Mouse (Mus musculus) megakaryocyte, adult 5-6 weeks (primary cell): ENCODE results near the gene Xpo5. TPM values are rescaled to one million over a fixed set of nuclear protein-coding genes. Genes with fewer than 3 reads are reported as not detected.
A peak's percentile ranks its signal among the peaks of the same experiment; 100 is the strongest.

Experiments used
- ATAC-seq: 2 replicates; pipeline ENCODE4 v1.8.0; 2016; ENCODE audit warnings: mild to moderate bottlenecking, inconsistent platforms; ENCODE audit not compliant: poor library complexity, severe bottlenecking
- total RNA-seq, 2 experiments: library from RNA; stranded (forward) in 1 of 2; stranded (reverse) in 1 of 2; fragments of 153-499, 151-499 nt in 1 of 2; fragments of 221-1000, 200-1000 nt in 1 of 2; gene quantifications; 2 replicates each; pipeline versions ENCODE4 v1.2.3 to v1.2.4; 2015 to 2017

Gene Xpo5
- total RNA-seq (2015) (16.8 and 21.0 TPM in 2 replicates), total RNA-seq (2017) (25.1 and 26.6 TPM in 2 replicates)

- peak; percentile 87 for ATAC-seq
Observed at GRCm38 (mm10) chr17:46202421-46203071, at the start of gene Xpo5, which contains the start of gene Polh. TSS of gene Xpo5 (plus strand) at chr17:46202782. TSS of gene Polh (minus strand) at chr17:46202645.

- ATAC-seq, result peak; percentile 99
Observed at GRCm38 (mm10) chr17:46152847-46153782, 49.5 kb upstream of the Xpo5 start, which contains the start of gene Mad2l1bp. TSS of gene Mad2l1bp (minus strand) at chr17:46153553.

DNA sequence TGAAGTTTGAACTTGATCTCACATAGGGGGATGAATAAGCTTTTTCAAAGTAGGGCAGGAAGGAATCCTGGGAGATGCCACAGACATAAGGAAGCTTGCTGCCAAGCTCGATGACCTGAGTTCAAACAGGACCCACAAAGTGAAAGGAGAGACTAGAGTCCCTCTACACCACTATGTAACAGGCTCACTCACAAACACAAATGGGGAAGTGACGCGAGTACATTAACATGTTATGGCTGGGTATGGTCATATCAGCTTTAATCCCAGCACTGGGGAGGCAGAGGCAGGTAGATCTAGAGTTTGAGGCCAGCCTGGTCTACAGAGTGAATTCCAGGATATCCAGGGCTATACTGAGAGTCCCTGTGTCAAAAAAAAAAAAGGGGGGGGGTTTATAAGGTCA, 48.2 kb upstream of the Xpo5 start:
- ATAC-seq, result no peak

DNA sequence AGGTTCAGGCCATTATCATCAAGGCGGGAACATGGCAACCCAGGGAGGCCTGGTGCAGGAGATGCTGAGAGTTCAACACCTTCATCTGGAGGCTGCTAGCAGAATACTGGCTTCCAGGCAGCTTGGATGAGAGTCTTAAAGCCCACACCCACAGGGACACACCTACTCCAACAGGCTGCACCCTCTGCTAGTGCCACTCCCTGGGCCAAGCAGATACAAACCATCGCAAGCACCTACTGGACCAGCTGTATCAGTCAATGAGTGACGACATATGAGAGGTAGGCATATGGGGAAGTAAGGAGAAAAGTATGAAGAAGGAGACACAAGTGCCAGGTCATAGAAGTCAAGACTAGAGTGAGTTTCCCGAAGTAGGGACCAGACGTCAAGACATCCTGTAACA, 45.9 kb upstream of the Xpo5 start:
- no peak for ATAC-seq

GRCm38 (mm10) chr17:46157131-46157530, 45.5 kb upstream of the Xpo5 start:
- ATAC-seq, result no peak

DNA sequence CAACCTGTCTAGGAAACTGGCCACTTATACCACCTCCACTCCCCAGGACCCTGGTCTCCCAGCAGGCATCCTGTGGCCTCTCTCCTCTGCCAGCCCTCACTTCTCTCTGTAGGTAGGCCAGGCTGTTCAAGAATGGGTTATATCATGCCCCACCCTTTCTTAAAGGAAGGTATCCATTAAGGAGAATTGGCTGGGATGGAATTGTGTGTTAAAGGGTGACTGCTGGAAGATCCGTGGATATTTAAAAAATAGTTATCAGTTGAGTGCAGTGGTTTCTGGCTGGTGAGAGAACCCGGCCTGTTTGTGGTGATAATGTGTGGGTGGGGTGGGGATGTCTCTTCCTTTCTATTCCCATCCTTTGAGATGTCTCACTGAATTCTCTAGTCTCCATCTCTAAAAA, 43.3 kb upstream of the Xpo5 start:
- no peak for ATAC-seq

- ATAC-seq, result peak; percentile 62
Observed at GRCm38 (mm10) chr17:46160090-46160662, 42.4 kb upstream of the Xpo5 start.

GRCm38 (mm10) chr17:46160686-46161085, 41.9 kb upstream of the Xpo5 start, which contains the start of gene Gtpbp2:
TSS of gene Gtpbp2 (plus strand) at chr17:46161032.
- ATAC-seq, result peak; percentile 88

DNA sequence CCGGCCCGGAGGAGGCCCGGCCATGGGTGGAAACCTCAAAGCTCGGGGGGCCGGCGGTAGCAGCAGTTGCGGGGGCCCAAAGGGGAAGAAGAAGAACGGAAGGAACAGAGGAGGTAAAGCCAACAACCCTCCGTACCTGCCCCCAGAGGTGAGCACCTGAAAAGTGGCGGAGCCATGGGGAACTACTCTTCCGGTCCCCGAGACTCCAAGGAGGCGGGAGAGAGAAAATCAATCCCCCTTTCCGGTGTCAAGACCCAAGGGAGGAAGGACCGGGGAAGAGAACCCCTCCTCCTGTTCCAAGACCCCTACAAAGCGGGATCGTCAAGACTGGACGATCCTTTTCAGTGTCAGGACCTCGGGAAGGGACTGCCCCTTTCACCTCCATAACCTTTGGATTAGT, 41.4 kb upstream of the Xpo5 start:
- no peak; the same call in 1 of the 2 replicates for ATAC-seq

DNA sequence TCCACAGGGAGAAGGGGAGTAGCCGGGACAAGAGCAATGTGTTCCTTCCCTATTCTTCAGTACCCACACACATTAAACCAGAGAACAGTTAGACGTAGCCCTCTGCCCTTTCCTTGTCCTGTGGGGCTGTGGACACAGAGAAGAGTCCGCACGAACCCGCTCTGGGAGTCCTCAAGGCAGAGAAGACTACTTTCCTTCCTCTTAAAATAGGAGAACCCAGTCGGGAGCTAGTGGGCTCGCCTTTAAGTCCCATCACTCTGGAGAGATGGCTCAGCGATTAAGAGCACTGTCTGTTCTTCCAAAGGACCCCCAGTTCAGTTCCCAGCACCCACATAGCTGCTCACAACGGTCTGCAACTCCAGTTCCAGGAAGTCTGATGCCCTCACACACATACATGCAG, 40.9 kb upstream of the Xpo5 start:
- ATAC-seq, result no peak

GRCm38 (mm10) chr17:46162551-46162950, 40.0 kb upstream of the Xpo5 start:
- no peak for ATAC-seq

GRCm38 (mm10) chr17:46162951-46163421, 39.6 kb upstream of the Xpo5 start:
- peak; percentile 11 for ATAC-seq

DNA sequence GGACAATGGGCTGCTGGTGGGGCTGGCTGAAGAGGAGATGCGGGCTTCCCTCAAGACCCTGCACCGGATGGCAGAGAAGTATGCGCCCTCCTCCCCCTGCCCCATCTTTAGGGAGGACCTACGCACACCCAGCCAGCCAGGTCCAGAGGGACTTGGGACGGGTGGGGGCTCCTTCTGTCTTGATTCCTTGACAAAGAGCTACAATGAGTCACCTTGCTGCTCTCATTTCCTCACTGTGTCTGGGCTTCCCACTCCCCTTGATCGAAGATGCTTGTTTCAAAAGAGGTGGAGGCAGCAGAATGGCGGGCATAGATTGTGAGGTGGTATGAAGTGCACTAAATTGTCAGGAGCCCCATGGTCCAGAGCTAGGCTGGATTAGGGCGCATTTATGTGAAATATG, 38.3 kb upstream of the Xpo5 start:
- ATAC-seq, result no peak

GRCm38 (mm10) chr17:46164791-46165190, 37.8 kb upstream of the Xpo5 start:
- no peak for ATAC-seq

DNA sequence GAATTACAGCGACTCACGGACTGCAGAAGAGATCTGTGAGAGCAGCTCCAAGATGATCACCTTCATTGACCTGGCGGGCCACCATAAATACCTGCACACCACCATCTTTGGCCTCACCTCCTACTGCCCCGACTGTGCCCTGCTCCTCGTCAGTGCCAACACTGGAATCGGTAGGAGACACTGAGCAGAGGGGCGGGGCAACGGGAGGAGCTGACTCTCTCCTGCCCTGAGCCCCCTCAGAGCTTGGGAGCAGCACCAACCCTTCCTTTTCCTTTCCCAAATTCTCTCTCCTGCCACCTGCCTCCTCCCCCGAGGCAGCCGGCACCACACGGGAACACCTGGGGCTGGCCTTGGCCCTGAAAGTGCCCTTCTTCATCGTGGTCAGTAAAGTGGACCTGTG, 37.1 kb upstream of the Xpo5 start:
- no peak for ATAC-seq

GRCm38 (mm10) chr17:46166270-46166669, 36.3 kb upstream of the Xpo5 start:
- ATAC-seq, result no peak

DNA sequence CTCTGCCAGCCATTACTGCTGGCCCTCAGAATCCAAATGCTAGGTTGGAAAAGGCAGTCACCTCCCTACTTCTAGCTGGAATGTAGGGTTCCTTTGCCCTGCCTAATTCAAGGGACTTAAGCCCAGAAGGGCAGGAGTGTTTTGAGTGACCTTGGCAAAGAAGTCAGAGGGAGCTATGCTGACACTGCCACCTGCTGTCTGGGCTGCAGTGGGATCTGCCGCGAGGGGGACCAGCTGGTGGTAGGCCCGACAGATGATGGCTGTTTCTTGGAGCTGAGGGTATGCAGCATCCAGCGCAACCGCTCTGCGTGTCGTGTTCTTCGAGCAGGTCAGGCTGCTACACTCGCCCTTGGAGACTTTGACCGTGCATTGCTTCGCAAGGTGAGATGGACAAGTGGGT, 35.6 kb upstream of the Xpo5 start:
- ATAC-seq, result no peak

DNA sequence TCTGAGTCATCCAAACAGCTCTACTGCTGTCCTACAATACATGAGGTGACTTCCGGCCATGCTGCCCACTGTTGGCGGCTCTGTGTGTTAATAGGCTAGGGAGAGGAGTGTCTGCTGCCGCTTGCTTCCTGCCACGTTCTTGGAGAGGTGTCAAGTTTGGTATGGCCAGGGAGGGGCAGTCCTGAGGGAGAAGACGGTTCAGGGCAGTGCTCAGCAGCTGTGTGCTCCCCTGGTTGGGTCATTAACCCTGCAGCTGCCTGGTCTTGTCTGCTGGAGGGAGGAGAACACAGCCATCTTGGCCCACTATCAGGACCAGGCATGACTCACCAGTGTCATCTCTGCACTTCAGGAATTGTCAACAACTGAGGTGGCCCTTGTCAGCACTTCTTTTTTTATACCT, 34.3 kb upstream of the Xpo5 start:
- 0 out of 2 replicates have a peak, but pooled peaks have one; percentile 6 for ATAC-seq

DNA sequence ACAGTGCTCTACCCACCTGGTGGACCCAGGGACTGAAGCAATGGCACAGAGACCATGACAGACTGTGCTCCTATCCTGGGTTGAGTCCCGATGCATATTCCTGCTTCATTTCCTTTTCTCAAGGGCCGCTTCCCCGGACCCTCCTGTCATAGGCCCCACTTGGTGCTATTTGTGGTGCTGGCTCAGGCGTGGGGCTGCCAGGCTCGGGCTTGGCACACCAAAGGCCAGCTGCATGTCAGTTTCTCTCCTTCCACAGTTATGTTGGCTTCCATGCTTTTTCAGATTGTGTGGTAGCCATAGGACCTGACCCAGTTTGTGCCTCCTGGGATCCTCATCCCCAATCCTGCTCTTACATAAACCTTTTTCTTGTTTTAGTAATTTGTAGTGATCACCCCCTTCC, 33.8 kb upstream of the Xpo5 start:
- ATAC-seq, result no peak

DNA sequence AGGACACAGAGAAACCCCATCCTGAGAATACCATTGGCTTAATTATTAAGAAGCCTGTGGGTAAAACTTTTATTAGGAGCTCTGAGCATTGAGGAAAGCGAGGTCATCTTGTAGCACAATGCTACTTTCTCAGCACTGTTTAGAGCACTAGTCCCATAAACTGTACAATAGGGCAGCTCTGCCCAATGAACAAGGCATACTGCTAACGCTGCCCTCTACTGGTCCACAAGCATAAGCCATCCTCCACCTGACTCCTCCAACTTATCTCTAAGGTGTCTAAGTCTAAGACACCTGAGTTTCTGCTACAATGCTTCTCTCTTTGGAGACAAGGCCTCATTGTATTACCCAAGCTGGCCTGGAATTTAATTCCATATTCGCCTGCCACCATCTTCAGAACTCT, 32.0 kb upstream of the Xpo5 start:
- ATAC-seq, result peak; percentile 63; the same call in 1 of the 2 replicates

GRCm38 (mm10) chr17:46182273-46182672, 20.3 kb upstream of the Xpo5 start:
- ATAC-seq, result no peak
